Mouse (Mus musculus) liver, adult 2 months (tissue): ENCODE measurements around the gene Tceal8.

ENCODE experiments used
- CTCF ChIP-seq: fragments of 200-500 bp; IDR thresholded peaks from 2 replicates; pipeline ENCODE4 v1.5.1; 2011; ENCODE audit warnings: low read depth, low read length, control low read depth
- POLR2A ChIP-seq: fragments of 200-500 bp; IDR thresholded peaks from 2 replicates; pipeline ENCODE4 v1.6.1; 2011; ENCODE audit warnings: low read length, control low read depth; ENCODE audit not compliant: insufficient read depth; ENCODE audit errors: extremely low read depth

DNA sequence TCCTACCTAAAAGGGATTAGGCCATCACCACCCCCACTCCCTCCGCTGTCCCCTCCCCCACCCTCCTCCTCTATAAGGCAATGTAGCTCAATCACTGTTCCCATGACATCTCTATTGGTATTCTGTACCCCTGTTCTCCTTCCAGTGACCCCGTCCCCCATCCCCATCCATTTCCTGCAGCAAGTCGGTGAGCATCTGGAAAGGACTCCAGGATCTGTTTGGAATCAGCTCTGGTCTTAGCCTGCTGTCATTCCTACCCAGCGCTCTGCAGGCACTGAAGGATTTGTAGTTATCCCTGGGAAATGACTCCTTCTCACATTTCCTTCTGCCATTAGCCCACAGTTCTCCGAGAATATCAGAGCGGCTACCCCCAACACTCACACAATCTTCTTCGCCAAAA lies 31.1 kb upstream of the Tceal8 start:
- TF ChIP-seq CTCF (no peak), POLR2A (no peak)
